Mouse (Mus musculus) Patski (cell line): ENCODE data around the gene Soga1. TPM values are rescaled to one million over a fixed set of nuclear protein-coding genes. Genes with fewer than 3 reads are reported as not detected.
A peak's percentile ranks its signal among the peaks of the same experiment; 100 is the strongest.

Experiments
- ATAC-seq: fragments of 100-300 bp; one replicate; pipeline ENCODE4 v1.8.0; 2021
- CTCF ChIA-PET: fragments of 350-600 bp; sonication (Branson Sonifier 250); formaldehyde crosslinking; loops from one replicate; lab custom pipeline; 2022; ENCODE audit warnings: inconsistent platforms; lab: Charles Lee
- POLR2A ChIA-PET: fragments of 350-600 bp; sonication (Branson Sonifier 250); formaldehyde crosslinking; loops from one replicate; lab custom pipeline; 2022; ENCODE audit warnings: antibody characterized with exemption, inconsistent platforms; lab: Charles Lee
- DNase-seq: peaks from one replicate; pipeline ENCODE4 v3.0.0-alpha.2; 2011; ENCODE audit warnings: low read depth, low spot score
- H3K27me3 ChIP-seq: fragments of 371-371 bp; one replicate; pipeline ENCODE4 v1.5.1; 2021
- CTCF ChIP-seq: fragments of 100-300 bp; IDR thresholded peaks from one replicate; pipeline ENCODE4 v1.5.1; 2021
- in situ Hi-C: fragments of 300-500 bp; cut with MboI; formaldehyde crosslinking; loops from 3 replicates; pipeline ENCODE4 v1.11.1; 2018; ENCODE audit warnings: low pct_unique_long_range_greater_than_20kb, mixed read lengths
- polyA plus RNA-seq: library from polyadenylated mRNA; unstranded; gene quantifications from one replicate; pipeline ENCODE4 v1.2.3, GENCODE M21; 2021

Soga1 gene
- polyA plus RNA-seq, 1 experiment from 2014 or later, result 35.3 TPM

DNA sequence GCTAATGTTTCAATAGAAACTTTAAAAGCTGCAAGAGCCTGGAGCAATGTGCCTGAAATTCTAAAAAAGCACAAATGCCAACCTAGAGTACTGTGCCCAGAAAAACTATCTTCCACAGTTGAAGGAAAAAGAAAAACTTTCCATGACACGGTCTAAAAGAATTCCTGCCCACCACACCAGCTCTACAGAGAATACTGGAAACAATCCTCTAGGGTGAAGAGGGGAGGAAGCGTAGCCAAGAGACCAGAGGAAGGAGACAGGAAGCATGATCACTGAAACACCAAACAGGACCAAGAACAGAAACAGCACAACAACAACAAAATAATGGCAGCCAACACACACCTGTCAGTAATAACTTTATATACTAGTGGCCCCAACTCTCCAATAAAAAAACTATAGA is 99.0 kb downstream of the Soga1 start:
- ChIA-PET CTCF (interaction anchor here (1.2 to 3.1 kb wide), 2 partner anchors 11 to 17 kb away, joined by 4 to 8 read pairs; no protein-coding TSS in a partner anchor), POLR2A (no interaction called here)
- ATAC-seq (no peak), DNase-seq (peak; percentile 10)
- no peaks in the 10 kb centered on the region for H3K27me3 ChIP-seq
- no peak for TF ChIP-seq CTCF
- in situ Hi-C loops, result no loop called here

DNA sequence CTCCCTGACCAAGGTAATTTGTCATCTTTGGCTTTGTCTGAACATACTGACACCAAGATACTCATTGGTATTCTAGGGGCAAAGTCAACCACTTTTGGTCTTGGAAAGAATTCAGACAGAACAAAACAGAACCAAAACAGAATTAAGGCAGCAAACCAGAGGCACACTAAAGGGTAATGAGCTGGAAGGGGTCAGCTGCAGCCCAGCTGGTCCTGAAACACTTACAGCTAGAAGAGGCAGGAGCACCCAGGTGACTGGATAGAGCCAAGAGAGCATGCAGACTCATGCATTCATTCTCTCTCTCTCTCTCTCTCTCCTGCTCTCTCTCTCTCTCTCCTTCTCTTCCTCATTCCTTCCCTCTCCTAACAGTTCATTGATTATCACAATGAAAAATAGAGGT is 102.3 kb downstream of the Soga1 start:
- in situ Hi-C loops, result no loop called here
- ATAC-seq, result no peak

DNA sequence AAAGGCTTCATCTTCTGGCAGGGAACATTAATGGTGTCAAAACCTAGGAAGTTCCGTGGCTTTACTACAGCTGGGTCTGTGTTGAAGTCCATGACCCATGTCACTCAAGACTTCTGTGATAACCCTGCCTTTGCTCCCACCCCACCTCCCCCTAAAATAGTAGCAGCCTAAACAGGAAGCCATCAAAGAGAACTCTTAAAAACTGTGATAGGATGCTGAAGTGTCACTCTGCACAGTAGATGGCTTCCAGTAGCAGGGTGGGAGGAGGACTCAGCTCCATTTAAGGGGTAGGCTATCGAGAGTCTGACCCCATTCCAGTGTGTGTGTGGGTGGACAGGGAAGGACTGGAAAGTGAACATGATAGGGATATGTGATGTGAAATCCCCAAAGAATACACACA is 104.1 kb downstream of the Soga1 start:
- in situ Hi-C loops, result no loop called here
- ChIA-PET CTCF (no interaction called here), POLR2A (interaction anchor here (1.0 kb wide), 1 partner anchor 28 kb away, joined by 3 read pairs; no protein-coding TSS in a partner anchor)
- DNase-seq (no peak), ATAC-seq (no peak)
- H3K27me3 ChIP-seq, result no peaks in the 10 kb centered on the region
- no peak for TF ChIP-seq CTCF

More for the DNA sequence above, 102.3 kb downstream of the Soga1 start:
- no peak for TF ChIP-seq CTCF
- no peak for DNase-seq
- POLR2A ChIA-PET, result no interaction called here
- no peaks in the 10 kb centered on the region for H3K27me3 ChIP-seq
- CTCF ChIA-PET, result interaction anchor here (1.1 to 1.9 kb wide), 3 partner anchors 10 to 14 kb away, joined by 3 to 5 read pairs (median 3); no protein-coding TSS in a partner anchor

DNA sequence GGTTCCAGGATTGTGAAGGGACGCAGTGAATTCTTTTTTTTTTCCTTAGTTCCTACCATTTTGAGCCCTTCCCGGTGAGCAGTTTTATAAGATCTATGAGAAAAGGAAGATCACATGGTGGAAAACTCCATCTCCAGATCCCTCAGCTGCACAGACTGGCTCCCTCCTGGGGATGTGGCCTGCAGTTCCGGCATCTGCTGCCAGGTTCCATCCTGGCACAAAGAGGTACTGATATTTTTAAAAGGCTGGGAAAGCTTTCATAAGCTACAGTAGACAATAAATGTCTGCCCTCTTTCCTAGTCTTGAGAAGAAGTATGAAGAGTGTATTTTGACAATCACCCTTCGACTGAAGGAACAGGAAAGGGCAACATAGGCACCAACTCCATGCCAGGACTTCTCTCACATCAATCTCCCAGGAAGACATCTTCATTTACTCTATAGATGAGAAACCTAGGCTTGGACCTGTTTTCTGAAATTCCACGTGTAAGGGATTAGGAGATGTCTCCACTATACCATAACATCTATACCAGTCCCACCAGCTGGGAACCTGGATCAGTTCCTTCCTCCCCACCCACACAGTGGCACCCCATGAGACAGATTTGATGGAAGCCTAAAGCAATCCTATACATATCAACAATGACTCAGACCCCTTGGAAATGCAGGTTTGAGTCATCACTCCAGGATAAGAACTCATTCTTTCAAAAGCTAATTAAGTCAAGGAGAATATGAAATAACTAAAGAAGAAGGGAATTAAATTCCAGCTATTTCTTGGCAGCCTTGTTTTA is 105.5 kb downstream of the Soga1 start:
- no peaks in the 10 kb centered on the region for H3K27me3 ChIP-seq
- no peak for ATAC-seq
- POLR2A ChIA-PET, result no interaction called here
- DNase-seq, result peak; percentile 15
- CTCF ChIA-PET, result interaction anchor here (1.5 kb wide), 1 partner anchor 8 kb away, joined by 3 read pairs; no protein-coding TSS in a partner anchor
- in situ Hi-C loops, result no loop called here
- TF ChIP-seq CTCF, result no peak

DNA sequence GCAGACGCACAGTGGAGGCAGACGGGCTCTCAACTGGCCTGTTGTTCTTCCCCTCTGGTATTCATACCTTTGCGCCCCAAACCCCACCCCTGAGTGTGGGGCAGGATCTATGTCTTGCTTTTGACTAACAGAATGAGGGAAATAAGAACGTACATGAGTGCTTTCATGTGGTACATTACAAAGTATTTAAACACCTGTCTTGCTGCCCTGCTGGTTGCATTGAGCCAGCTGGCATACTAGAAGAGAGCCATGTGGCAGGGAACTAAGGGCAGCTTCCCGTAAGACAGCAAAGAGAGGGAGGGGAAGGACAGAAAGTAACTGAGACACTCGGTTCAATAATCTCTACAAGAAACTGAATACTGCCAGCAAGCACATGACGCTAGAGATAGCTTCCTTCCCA is 108.8 kb downstream of the Soga1 start:
- no peak for DNase-seq
- CTCF ChIA-PET, result no interaction called here
- TF ChIP-seq CTCF, result no peak
- in situ Hi-C loops, result no loop called here
- H3K27me3 ChIP-seq, result no peaks in the 10 kb centered on the region
- ATAC-seq, result no peak
- POLR2A ChIA-PET, result no interaction called here

DNA sequence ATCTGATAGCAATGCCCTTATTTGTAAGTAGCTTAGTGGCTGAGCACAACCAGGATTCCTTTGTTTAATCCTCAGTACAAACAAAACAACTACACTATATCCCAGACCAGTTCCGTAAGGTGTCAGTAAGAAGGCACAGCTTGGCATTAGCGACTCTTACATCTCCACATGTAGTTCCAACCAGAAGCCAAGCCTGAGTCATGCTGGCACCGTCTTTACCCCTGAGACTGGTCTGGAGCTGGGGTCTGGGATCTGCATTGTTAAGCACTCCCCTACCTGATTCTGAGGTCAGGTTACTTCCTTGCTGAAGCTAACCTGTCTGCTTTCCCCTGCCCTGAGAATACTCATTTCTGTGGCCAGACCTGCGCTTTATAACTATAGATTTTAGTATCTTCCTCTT is 110.6 kb downstream of the Soga1 start:
- in situ Hi-C loops, result no loop called here
- TF ChIP-seq CTCF, result no peak
- ATAC-seq (no peak), DNase-seq (no peak)
- CTCF ChIA-PET, result no interaction called here
- POLR2A ChIA-PET, result no interaction called here
- no peaks in the 10 kb centered on the region for H3K27me3 ChIP-seq

DNA sequence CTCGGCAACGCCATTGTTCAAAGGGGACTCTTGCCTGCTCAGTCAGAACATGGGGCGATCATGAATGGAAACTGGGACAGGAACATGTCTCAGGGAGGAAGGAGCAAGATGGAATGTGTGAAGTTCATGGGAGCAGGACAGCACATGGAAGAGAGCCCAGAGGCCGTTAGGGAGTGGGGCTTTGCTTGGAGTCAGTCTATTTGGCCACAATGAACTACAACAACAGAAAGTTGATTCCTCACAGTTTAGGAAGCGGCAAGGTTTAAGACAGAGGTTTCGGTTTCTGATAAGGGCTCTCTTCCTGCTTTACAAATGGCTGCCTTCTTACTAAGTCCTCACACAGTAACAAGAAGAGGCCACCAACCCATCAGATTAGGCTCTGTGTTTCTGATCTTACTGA is 111.7 kb downstream of the Soga1 start:
- no peak for ATAC-seq
- ChIA-PET CTCF (no interaction called here), POLR2A (no interaction called here)
- TF ChIP-seq CTCF, result no peak
- no peak for DNase-seq
- no peaks in the 10 kb centered on the region for H3K27me3 ChIP-seq
- in situ Hi-C loops, result no loop called here

Other genes with a start within 250 kb of the Soga1 start
- 10.0 TPM for gene Tgif2, start 239.2 kb downstream of the Soga1 start, polyA plus RNA-seq
- 0.82 TPM for gene 4930518I15Rik, start 221.3 kb downstream of the Soga1 start, polyA plus RNA-seq
- 206 TPM for gene Rab5if, start 216.1 kb downstream of the Soga1 start, polyA plus RNA-seq
- gene Sla2, start 192.1 kb downstream of the Soga1 start, polyA plus RNA-seq, result 0.09 TPM
- 73.5 TPM for gene Ndrg3, start 87.2 kb downstream of the Soga1 start, polyA plus RNA-seq
- gene Dsn1, start 72.1 kb downstream of the Soga1 start, polyA plus RNA-seq, result 27.2 TPM
- gene Tldc2, start 7.8 kb upstream of the Soga1 start, polyA plus RNA-seq, result 0.33 TPM
- gene Samhd1, start 56.0 kb upstream of the Soga1 start, polyA plus RNA-seq, result 64.5 TPM
- 14.7 TPM for gene Rbl1, start 125.3 kb upstream of the Soga1 start, polyA plus RNA-seq
- 391 TPM for gene Rpn2, start 199.8 kb upstream of the Soga1 start, polyA plus RNA-seq
- gene Mroh8, start 200.3 kb upstream of the Soga1 start, polyA plus RNA-seq, result 0.40 TPM